Mouse (Mus musculus) midbrain, embryonic 14.5 days (tissue): ENCODE results near the gene Yif1b. TPM values are rescaled to one million over a fixed set of nuclear protein-coding genes. Genes with fewer than 3 reads are reported as not detected.
A peak's percentile ranks its signal among the peaks of the same experiment; 100 is the strongest.
"Not testable (repeated sequence)": the region's sequence is repeated elsewhere in the genome, so short reads cannot be mapped to it uniquely, and the experiment has no call there.

ENCODE experiments used
- ATAC-seq: fragments of 200-750 bp; cut with Nextera tagmentation; 2 replicates; pipeline ENCODE4 v1.8.0; 2017; ENCODE audit warnings: moderate number of reproducible peaks, moderate library complexity; ENCODE audit not compliant: low FRiP score, low TSS enrichment
- DNase-seq: peaks from one replicate; pipeline ENCODE4 v3.0.0-alpha.2; 2015
- H3K27ac ChIP-seq: fragments of 300-500 bp; sonication (generic); replicated peaks from 2 replicates; pipeline ENCODE4 v1.5.1; 2014; ENCODE audit warnings: mild to moderate bottlenecking, low read depth, low read length, moderate library complexity
- H3K27me3 ChIP-seq: fragments of 300-500 bp; sonication (generic); 2 replicates; pipeline ENCODE4 v1.6.1; 2014; ENCODE audit warnings: low read length, control low read depth, mixed read lengths; ENCODE audit not compliant: control insufficient read depth, insufficient read depth
- H3K36me3 ChIP-seq: fragments of 300-500 bp; sonication (generic); 2 replicates; pipeline ENCODE4 v1.6.1; 2014; ENCODE audit warnings: low read length, control low read depth; ENCODE audit not compliant: control insufficient read depth, insufficient read depth
- H3K4me1 ChIP-seq: fragments of 300-500 bp; sonication (generic); 2 replicates; pipeline ENCODE4 v1.6.1; 2014; ENCODE audit warnings: mild to moderate bottlenecking, antibody characterized with exemption, low read length, control low read depth; ENCODE audit not compliant: control insufficient read depth, insufficient read depth
- H3K4me2 ChIP-seq: fragments of 300-500 bp; sonication (generic); 2 replicates; pipeline ENCODE4 v1.6.1; 2014; ENCODE audit warnings: mild to moderate bottlenecking, low read length, moderate library complexity
- H3K4me3 ChIP-seq: fragments of 300-500 bp; sonication (generic); replicated peaks from 2 replicates; pipeline ENCODE4 v1.5.1; 2014; ENCODE audit warnings: low read depth, low read length
- H3K9ac ChIP-seq: fragments of 300-500 bp; sonication (generic); replicated peaks from 2 replicates; pipeline ENCODE4 v1.6.1; 2014; ENCODE audit warnings: mild to moderate bottlenecking, low read length, moderate library complexity
- H3K9me3 ChIP-seq: fragments of 300-500 bp; sonication (generic); 2 replicates; pipeline ENCODE4 v1.6.1; 2016; ENCODE audit warnings: low read length, control low read depth, mixed read lengths; ENCODE audit not compliant: control insufficient read depth
- WGBS: fragments of 180-500 bp; shearing (Covaris S2); extraction: QIAGEN DNeasy Blood & Tissue Kit; methylation state at CpG from one replicate; pipeline ENCODE4 v1.1.7; 2014; 5-methylcytosine and 5-hydroxymethylcytosine counted together
- polyA plus RNA-seq: library from polyadenylated mRNA; unstranded; fragments of >200 nt; fragmentation: Nextera tagmentation; extraction: Ambion mirVana; gene quantifications from 2 replicates; pipeline ENCODE4 v1.2.1, GENCODE M21; 2014

Yif1b gene
- polyA plus RNA-seq, 1 experiment from 2014 or later = 86.6 TPM

DNA sequence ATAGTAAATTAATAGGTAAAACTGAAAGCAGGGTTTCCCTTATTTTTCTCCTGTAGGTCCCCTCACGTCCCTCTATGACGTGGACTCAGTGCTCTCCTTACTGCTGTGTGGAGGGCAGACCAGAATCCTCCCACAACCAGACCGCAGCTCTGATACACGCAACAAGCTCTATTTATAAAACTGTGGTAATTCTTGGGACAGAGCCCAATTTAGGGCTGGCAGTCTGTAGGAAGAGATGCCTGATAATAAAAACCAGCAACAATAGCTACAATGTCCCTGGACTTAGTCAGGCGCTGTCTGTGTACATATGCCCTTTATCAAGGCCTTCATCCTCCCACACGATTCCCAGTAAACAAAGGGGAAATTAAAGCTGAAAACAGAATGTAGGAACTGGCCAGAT, 4.4 kb upstream of the Yif1b start:
- no peak overlapping the region for H3K4me3 ChIP-seq
- no peaks in the 10 kb centered on the region for H3K36me3 ChIP-seq
- DNase-seq (no peak), ATAC-seq (no peak)
- H3K4me1 ChIP-seq = 0 out of 2 replicates have a peak, but pooled peaks cover 4% of the 10 kb centered on the region
- WGBS = 81% methylated on average over 6 of the region's 6 CpGs
- H3K9me3 ChIP-seq = no peaks in the 10 kb centered on the region
- no peak overlapping the region for H3K4me2 ChIP-seq
- peaks cover 40% of the 10 kb centered on the region for H3K27me3 ChIP-seq
- no peak overlapping the region for H3K27ac ChIP-seq
- no peak overlapping the region for H3K9ac ChIP-seq

DNA sequence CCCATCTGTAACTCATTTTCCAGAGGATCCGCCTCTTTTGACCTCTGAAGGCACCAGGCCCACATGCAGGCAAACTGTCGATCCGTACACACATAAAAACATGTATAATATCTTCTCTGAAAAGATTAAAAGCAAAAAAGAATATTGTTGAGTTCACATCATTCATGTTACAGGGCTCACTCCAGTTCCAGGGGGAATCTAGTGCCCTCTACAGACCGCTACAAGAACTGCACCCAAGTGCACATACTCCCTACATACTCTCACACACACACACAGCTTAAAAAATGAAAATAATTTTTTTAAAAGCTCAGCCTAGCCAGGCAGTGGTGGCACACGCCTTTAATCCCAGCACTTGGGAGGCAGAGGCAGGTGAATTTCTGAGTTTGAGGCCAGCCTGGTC, 3.5 kb upstream of the Yif1b start:
- Histone ChIP-seq H3K36me3 (no peaks in the 10 kb centered on the region), H3K27ac (no peak overlapping the region), H3K4me3 (no peak overlapping the region), H3K4me2 (no peak overlapping the region), H3K9ac (no peak overlapping the region), H3K4me1 (0 out of 2 replicates have a peak, but pooled peaks cover 7% of the 10 kb centered on the region), H3K27me3 (peaks cover 36% of the 10 kb centered on the region), H3K9me3 (no peaks in the 10 kb centered on the region)
- no peak for DNase-seq
- no peak for ATAC-seq
- 78% methylated on average over 5 of the region's 5 CpGs for WGBS

DNA sequence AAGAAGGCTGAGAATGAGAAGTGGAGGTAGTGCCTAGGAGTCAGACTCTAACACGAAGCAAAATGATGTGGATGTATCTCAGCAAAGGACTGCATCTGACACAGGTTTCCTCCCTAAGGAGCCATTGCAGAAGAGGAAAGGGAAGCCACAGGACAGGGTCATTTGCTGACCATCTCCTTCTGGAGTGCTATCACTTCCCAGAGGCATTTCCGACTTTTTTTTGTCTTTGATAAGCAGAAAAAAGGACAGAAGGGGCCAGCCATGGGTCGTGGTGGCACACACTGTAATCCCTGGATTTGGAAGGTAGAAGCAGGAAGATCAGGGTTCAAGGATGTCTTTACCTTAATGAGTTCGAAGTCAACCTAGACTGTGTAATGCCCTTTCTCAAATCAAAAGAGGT, 1.5 kb upstream of the Yif1b start:
- Histone ChIP-seq H3K4me3 (no peak overlapping the region), H3K27ac (no peak overlapping the region), H3K36me3 (no peaks in the 10 kb centered on the region), H3K4me2 (no peak overlapping the region), H3K9me3 (no peaks in the 10 kb centered on the region), H3K27me3 (peaks cover 22% of the 10 kb centered on the region), H3K9ac (no peak overlapping the region), H3K4me1 (0 out of 2 replicates have a peak, but pooled peaks cover 7% of the 10 kb centered on the region)
- no peak for ATAC-seq
- WGBS = 89% methylated on average over 4 of the region's 4 CpGs
- DNase-seq = no peak

DNA sequence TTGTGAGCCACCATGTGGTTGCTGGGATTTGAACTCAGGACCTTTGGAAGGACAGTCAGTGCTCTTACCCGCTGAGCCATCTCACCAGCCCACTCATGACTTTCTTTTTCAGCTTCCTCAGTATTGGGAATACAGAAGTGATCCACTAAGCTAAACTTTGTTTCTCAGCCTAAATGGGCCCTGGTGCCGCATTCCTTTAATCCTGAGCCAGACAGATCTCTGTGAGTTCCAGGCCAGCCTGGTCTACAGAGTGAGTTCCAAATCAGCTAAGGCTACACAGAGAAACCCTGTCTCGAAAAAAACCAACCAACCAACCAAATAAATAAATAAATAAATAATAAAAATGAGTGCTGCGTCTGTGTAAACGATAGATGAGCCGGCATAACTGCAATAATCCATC, 533 bp upstream of the Yif1b start:
- Histone ChIP-seq H3K4me2 (peak overlapping the region; percentile 79), H3K27ac (peak overlapping the region; percentile 87), H3K27me3 (peaks cover 12% of the 10 kb centered on the region), H3K4me3 (peak overlapping the region; percentile 68)
- not testable (repeated sequence) for H3K9me3 ChIP-seq, H3K4me1 ChIP-seq, H3K36me3 ChIP-seq, H3K9ac ChIP-seq
- 32% methylated on average over 6 of the region's 6 CpGs for WGBS
- DNase-seq (peak; percentile 34), ATAC-seq (peak; percentile 8; the same call in 1 of the 2 replicates)

DNA sequence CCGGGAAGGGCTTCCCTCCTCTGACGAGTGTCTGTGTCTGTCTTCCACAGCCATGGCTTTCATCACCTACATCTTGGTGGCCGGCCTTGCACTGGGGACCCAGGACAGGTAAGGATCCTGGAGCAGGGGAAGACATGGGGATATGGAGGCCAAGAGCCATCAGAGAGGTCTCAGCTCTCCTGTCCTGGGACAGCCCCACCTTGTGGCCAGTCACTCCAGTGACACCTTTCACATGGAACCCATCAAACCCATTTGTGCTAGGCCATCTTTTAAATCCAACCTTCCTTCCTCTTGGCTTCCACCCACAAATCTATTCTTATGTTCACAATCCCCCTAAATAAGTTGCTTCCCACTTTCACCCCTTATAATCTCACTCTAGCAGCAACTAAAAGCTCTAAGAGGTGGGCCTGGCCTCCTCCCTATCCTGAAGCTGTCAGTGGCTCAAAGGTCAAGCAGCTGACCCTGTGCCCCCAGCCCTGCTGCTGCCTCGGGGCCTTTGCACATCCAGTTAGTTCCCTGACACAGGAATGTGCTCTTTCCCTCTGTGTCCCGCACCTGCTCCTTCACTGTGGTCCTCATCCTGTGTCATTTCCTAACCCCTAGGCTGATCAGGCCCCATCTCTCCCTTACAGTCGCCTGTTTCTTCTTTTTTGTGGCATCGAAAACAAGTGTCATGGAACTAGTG, 6.7 kb downstream of the Yif1b start:
- ATAC-seq = no peak
- Histone ChIP-seq H3K4me1 (no peaks in the 10 kb centered on the region), H3K9me3 (no peaks in the 10 kb centered on the region), H3K4me2 (no peak overlapping the region), H3K27me3 (peaks cover 17% of the 10 kb centered on the region), H3K4me3 (no peak overlapping the region), H3K27ac (no peak overlapping the region), H3K36me3 (peaks cover 17% of the 10 kb centered on the region), H3K9ac (no peak overlapping the region)
- WGBS = 84% methylated on average over 7 of the region's 7 CpGs
- DNase-seq = peak; percentile 28

DNA sequence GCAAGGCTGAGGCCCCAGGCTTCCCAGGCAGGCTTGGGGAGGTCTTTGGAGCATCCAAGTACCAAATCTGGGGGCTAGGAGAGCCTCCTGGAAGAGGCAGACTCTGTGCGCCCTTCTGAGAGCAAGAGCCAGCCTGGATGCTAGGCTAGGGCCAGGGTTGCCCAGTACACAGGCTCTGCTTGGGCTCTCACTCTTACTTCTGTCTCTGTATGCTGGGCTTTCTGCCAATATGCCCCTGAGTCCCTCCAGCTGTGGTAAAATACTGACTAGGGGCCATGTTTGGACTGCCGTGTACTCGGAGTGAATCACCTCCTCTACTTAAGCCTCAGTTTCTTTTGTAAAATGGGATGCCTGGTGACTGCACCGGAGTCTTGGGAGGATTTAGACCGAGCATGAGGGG, 7.9 kb downstream of the Yif1b start:
- peaks cover 17% of the 10 kb centered on the region for H3K36me3 ChIP-seq
- H3K4me1 ChIP-seq = no peaks in the 10 kb centered on the region
- H3K27me3 ChIP-seq = peaks cover 17% of the 10 kb centered on the region
- H3K9ac ChIP-seq = no peak overlapping the region
- DNase-seq (no peak), ATAC-seq (no peak)
- no peak overlapping the region for H3K27ac ChIP-seq
- H3K4me3 ChIP-seq = no peak overlapping the region
- no peaks in the 10 kb centered on the region for H3K9me3 ChIP-seq
- 92% methylated on average over 5 of the region's 5 CpGs for WGBS
- H3K4me2 ChIP-seq = no peak overlapping the region

DNA sequence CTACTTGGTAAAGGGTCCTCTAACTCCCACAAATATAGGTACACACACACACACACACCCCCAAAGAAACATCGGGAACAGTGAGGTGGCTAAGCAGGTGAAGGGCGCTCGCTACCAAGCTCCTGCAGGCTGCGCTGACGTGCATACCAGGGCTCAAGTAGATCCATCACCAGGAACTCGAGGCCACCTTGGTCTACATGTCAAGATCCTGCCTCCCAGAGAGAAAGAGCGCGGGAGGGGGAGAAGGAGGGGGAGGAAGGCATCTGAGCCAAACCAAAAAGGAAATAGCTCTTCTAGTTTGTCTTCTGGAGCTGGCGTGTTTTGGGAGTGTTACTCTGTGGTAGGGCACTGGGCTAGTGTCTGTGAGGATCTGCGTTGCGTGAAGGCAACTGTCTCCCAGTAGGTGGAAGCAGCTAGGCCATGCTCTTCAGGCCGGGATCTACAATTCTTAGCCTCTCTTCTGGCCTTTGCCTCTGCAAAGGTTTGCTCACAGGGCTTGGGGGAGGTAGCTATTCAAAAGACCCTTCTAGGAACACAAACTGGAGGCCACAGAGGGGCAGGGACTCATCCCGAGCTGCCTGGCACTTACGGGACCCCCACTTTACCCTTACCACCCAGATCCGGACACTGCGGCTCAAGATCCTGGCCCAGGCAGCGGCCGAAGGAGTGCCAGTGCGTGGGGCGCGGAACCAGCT, 8.6 kb downstream of the Yif1b start:
- DNase-seq = no peak
- no peak for ATAC-seq
- Histone ChIP-seq H3K4me2 (no peak overlapping the region), H3K4me3 (no peak overlapping the region), H3K27ac (no peak overlapping the region), H3K9ac (no peak overlapping the region), H3K9me3 (no peaks in the 10 kb centered on the region), H3K27me3 (peaks cover 17% of the 10 kb centered on the region), H3K36me3 (peaks cover 17% of the 10 kb centered on the region), H3K4me1 (no peaks in the 10 kb centered on the region)
- WGBS = 88% methylated on average over 21 of the region's 21 CpGs

DNA sequence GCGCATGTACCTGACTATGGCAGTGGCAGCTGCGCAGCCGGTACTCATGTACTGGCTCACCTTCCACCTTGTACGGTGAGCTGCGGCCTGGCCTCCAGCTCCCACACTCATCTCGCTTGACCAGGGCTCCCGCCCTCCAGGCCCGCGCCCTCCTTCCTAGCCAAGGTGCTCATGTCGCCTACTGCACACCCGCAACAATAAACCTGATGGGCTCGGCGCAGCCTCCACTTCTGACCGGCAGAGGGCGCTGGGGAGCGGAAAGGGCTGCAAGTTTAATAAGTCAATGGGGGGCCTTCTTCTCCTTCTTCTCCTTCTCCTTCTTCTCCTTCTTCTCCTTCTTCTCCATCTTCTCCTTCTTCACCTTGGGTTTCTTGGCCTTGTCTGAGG, 9.2 kb downstream of the Yif1b start:
- no peak overlapping the region for H3K9ac ChIP-seq
- peaks cover 17% of the 10 kb centered on the region for H3K27me3 ChIP-seq
- peak; percentile 80 for DNase-seq
- no peak for ATAC-seq
- peak overlapping the region; percentile 7; the same call in 1 of the 2 replicates for H3K4me3 ChIP-seq
- H3K9me3 ChIP-seq = no peaks in the 10 kb centered on the region
- peaks cover 17% of the 10 kb centered on the region for H3K36me3 ChIP-seq
- peak overlapping the region; percentile 35 for H3K4me2 ChIP-seq
- no peak overlapping the region for H3K27ac ChIP-seq
- no peaks in the 10 kb centered on the region for H3K4me1 ChIP-seq
- 27% methylated on average over 16 of the region's 16 CpGs for WGBS

DNA sequence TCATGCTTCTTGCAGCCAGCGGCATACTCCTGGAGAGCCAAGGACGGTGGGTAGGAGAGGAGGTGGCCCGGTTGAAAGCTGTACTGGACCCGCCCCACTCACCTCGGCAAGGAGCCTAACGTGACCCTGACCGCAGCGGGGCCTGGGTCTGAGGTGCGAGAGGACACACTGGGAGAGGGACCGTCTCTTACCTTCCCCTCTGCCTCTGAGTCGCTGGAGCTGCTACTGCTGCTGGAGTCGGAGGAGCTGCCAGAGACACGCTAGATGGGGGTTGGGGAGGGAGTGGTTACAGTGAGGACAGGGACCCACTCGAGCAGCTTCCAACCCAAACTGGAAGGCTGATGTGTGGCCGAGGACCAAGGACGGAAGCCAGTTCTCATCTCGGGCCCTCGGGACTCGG, 9.6 kb downstream of the Yif1b start:
- WGBS = 16% methylated on average over 19 of the region's 19 CpGs
- H3K27me3 ChIP-seq = peaks cover 17% of the 10 kb centered on the region
- ATAC-seq = no peak
- H3K4me2 ChIP-seq = peak overlapping the region; percentile 35
- no peaks in the 10 kb centered on the region for H3K4me1 ChIP-seq
- 0 out of 2 replicates have a peak overlapping the region, but pooled peaks have one; percentile 26 for H3K9ac ChIP-seq
- peak overlapping the region; percentile 7; the same call in 1 of the 2 replicates for H3K4me3 ChIP-seq
- peaks cover 17% of the 10 kb centered on the region for H3K36me3 ChIP-seq
- H3K27ac ChIP-seq = no peak overlapping the region
- H3K9me3 ChIP-seq = no peaks in the 10 kb centered on the region
- DNase-seq = no peak
